Mouse (Mus musculus) adrenal gland, postnatal 36 days (tissue): ENCODE results near the gene Ifitm3. TPM values are rescaled to one million over a fixed set of nuclear protein-coding genes. Genes with fewer than 3 reads are reported as not detected.
"Not testable (repeated sequence)": the region's sequence is repeated elsewhere in the genome, so short reads cannot be mapped to it uniquely, and the experiment has no call there.

Experiments used
- DNase-seq, 2 experiments: peaks; one replicate each; pipeline ENCODE4 v3.0.0; 2021; ENCODE audit warnings: mixed read lengths in 1 of 2
- total RNA-seq, 2 experiments: library from RNA; stranded (reverse); gene quantifications; 2 replicates each; pipeline ENCODE4 v1.2.3; 2021

Ifitm3 gene
- total RNA-seq, 2 experiments from 2014 or later = 135 to 191 TPM

- DNase-seq = not testable (repeated sequence)
Observed at GRCm38 (mm10) chr7:141036624-141037023, 26.1 kb upstream of the Ifitm3 start.

- peak in 1 of 2 experiments; percentile 31 for DNase-seq
Observed at GRCm38 (mm10) chr7:141032458-141033167, 22.0 kb upstream of the Ifitm3 start.

GRCm38 (mm10) chr7:141030390-141030789 lies 19.8 kb upstream of the Ifitm3 start:
- DNase-seq = no peak

- DNase-seq = no peak
Observed at GRCm38 (mm10) chr7:141028831-141029230, 18.3 kb upstream of the Ifitm3 start, which contains the start of gene Gm17387. Gene Gm17387, plus strand, starts transcription at chr7:141029131.

- no peak for DNase-seq
Observed at GRCm38 (mm10) chr7:141026740-141027098, 16.1 kb upstream of the Ifitm3 start.

GRCm38 (mm10) chr7:141026097-141026739 lies 15.6 kb upstream of the Ifitm3 start:
- no peak for DNase-seq

GRCm38 (mm10) chr7:141024865-141025838 lies 14.6 kb upstream of the Ifitm3 start:
- no peak for DNase-seq

- DNase-seq = no peak
Observed at GRCm38 (mm10) chr7:141021489-141022449, 11.2 kb upstream of the Ifitm3 start.

GRCm38 (mm10) chr7:141019028-141019427 lies 8.5 kb upstream of the Ifitm3 start:
- no peak for DNase-seq

GRCm38 (mm10) chr7:141017824-141018223 lies 7.3 kb upstream of the Ifitm3 start, which contains the start of gene Ifitm6:
Gene Ifitm6, minus strand, starts transcription at chr7:141017924.
- not testable (repeated sequence) for DNase-seq

GRCm38 (mm10) chr7:141016707-141017697 lies 6.4 kb upstream of the Ifitm3 start:
- DNase-seq = no peak

GRCm38 (mm10) chr7:141011238-141011770 lies 734 bp upstream of the Ifitm3 start:
- no peak for DNase-seq

GRCm38 (mm10) chr7:141009665-141010064 lies 905 bp downstream of the Ifitm3 start:
- no peak for DNase-seq

- DNase-seq = peak; percentile 82 to 91
Observed at GRCm38 (mm10) chr7:141008938-141009660, 1.5 kb downstream of the Ifitm3 start.

- peak; percentile 8 to 43 for DNase-seq
Observed at GRCm38 (mm10) chr7:141008312-141008761, 2.2 kb downstream of the Ifitm3 start.

- DNase-seq = peak in 1 of 2 experiments; percentile 37
Observed at GRCm38 (mm10) chr7:141006914-141007313, 3.7 kb downstream of the Ifitm3 start.

- no peak for DNase-seq
Observed at GRCm38 (mm10) chr7:141006446-141006845, 4.1 kb downstream of the Ifitm3 start.

GRCm38 (mm10) chr7:141003248-141004010 lies 7.1 kb downstream of the Ifitm3 start:
- no peak for DNase-seq
